Mouse (Mus musculus) MEL (cell line): ENCODE measurements around the gene Ankfy1.

Experiments
- CHD1 ChIP-seq: IDR thresholded peaks from 2 replicates; pipeline ENCODE4 v1.6.1; 2012; ENCODE audit warnings: low read depth, mild to moderate bottlenecking, inconsistent platforms, low read length, improper control_type of control experiment
- CTCF ChIP-seq, 3 experiments: IDR thresholded peaks in 2 of 3; conservative IDR thresholded peaks in 1 of 3; 2 replicates each; pipeline ENCODE4 v1.5.1; 2011 to 2012; ENCODE audit warnings: low read length in 3 of 3, low read depth in 2 of 3, mild to moderate bottlenecking in 2 of 3, improper control_type of control experiment in 1 of 3, inconsistent platforms in 1 of 3, mixed read lengths in 1 of 3, moderate library complexity in 1 of 3; ENCODE audit not compliant: control insufficient read depth in 1 of 3, insufficient read depth in 1 of 3, poor library complexity in 1 of 3, severe bottlenecking in 1 of 3
- EP300 ChIP-seq, 2 experiments: IDR thresholded peaks; 2 replicates each; pipeline ENCODE4 v1.6.1; 2011; ENCODE audit warnings: improper control_type of control experiment in 2 of 2, low read length in 2 of 2, low read depth in 1 of 2, mild to moderate bottlenecking in 1 of 2
- GATA1 ChIP-seq: IDR thresholded peaks from 2 replicates; pipeline ENCODE4 v1.6.1; 2011; ENCODE audit warnings: low read depth, low read length, improper control_type of control experiment
- HCFC1 ChIP-seq: IDR thresholded peaks from 2 replicates; pipeline ENCODE4 v1.6.1; 2012; ENCODE audit warnings: low read depth, mild to moderate bottlenecking, inconsistent platforms, low read length, improper control_type of control experiment, moderate library complexity
- JUND ChIP-seq: IDR thresholded peaks from 2 replicates; pipeline ENCODE4 v1.6.1; 2011; ENCODE audit warnings: low read depth, mild to moderate bottlenecking, improper control_type of control experiment, low read length
- MYC ChIP-seq: IDR thresholded peaks from 2 replicates; pipeline ENCODE4 v1.6.1; 2011; ENCODE audit warnings: low read depth, mild to moderate bottlenecking, low read length, improper control_type of control experiment, moderate library complexity
- POLR2A ChIP-seq, 2 experiments: IDR thresholded peaks; 2 replicates each; pipeline ENCODE4 v1.6.1; 2011 to 2012; ENCODE audit warnings: low read length in 2 of 2, mild to moderate bottlenecking in 2 of 2, control low read depth in 1 of 2, improper control_type of control experiment in 1 of 2, low read depth in 1 of 2, moderate library complexity in 1 of 2; ENCODE audit not compliant: control insufficient read depth in 1 of 2, insufficient read depth in 1 of 2, poor library complexity in 1 of 2
- TAL1 ChIP-seq: IDR thresholded peaks from 2 replicates; pipeline ENCODE4 v1.6.1; 2012; ENCODE audit warnings: mild to moderate bottlenecking, inconsistent platforms, low read length, moderate library complexity, mixed read lengths
- TCF12 ChIP-seq: IDR thresholded peaks from 2 replicates; pipeline ENCODE4 v1.6.1; 2014; ENCODE audit warnings: low read depth, mild to moderate bottlenecking, inconsistent platforms, low read length, improper control_type of control experiment, moderate library complexity
- UBTF ChIP-seq: IDR thresholded peaks from 2 replicates; pipeline ENCODE4 v1.6.1; 2012; ENCODE audit warnings: low read depth, mild to moderate bottlenecking, inconsistent platforms, low read length, improper control_type of control experiment, moderate library complexity, borderline replicate concordance; ENCODE audit not compliant: insufficient read depth
- ZKSCAN1 ChIP-seq: IDR thresholded peaks from 2 replicates; pipeline ENCODE4 v1.6.1; 2012; ENCODE audit warnings: low read depth, mild to moderate bottlenecking, inconsistent platforms, low read length, improper control_type of control experiment, moderate library complexity
- ZMIZ1 ChIP-seq: IDR thresholded peaks from 2 replicates; pipeline ENCODE4 v1.6.1; 2012; ENCODE audit warnings: low read depth, mild to moderate bottlenecking, inconsistent platforms, low read length, improper control_type of control experiment, moderate library complexity

DNA sequence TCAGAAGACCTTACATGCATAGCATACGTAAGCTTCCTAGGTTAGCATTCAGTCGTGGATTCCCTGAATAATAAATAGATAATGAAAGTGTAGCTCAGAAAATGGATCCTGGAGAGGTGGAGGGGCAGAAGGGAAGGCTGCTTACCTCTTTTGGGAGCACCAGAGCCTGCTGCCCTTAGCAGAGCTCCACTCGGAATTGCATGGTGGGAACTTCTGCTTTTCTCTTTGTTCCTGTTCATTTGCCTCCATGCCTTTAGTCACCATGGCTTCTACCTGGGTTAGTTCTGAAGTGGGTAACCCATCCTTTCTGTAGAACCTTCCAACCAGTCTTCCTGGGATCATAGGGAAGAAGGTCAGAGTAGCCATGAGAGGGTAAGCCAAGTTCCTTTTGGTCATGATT, 92.7 kb downstream of the Ankfy1 start:
- TF ChIP-seq MYC (no peak), POLR2A (IDR thresholded peaks at IDR 0.05; ENCODE audit: control insufficient read depth in 1 of 2, insufficient read depth in 1 of 2, low read depth in 1 of 2, low read length in 2 of 2, poor library complexity in 1 of 2) (no peak), TCF12 (no peak), ZKSCAN1 (no peak), CTCF (IDR thresholded peaks at IDR 0.05 in 2 of 3, conservative IDR thresholded peaks at IDR 0.05 in 1 of 3; ENCODE audit: control insufficient read depth in 1 of 3, insufficient read depth in 1 of 3, low read depth in 2 of 3, low read length in 3 of 3, poor library complexity in 1 of 3, severe bottlenecking in 1 of 3) (no peak), ZMIZ1 (no peak), UBTF (no peak), JUND (no peak), CHD1 (no peak), TAL1 (no peak), EP300 (IDR thresholded peaks at IDR 0.05; ENCODE audit: low read depth in 1 of 2, low read length in 2 of 2) (no peak), HCFC1 (no peak), GATA1 (no peak)
